Mouse (Mus musculus) liver, postnatal 0 days (tissue): ENCODE results near the gene Pafah1b2. TPM values are rescaled to one million over a fixed set of nuclear protein-coding genes. Genes with fewer than 3 reads are reported as not detected.

Source experiments
- ATAC-seq: fragments of 200-750 bp; cut with Nextera tagmentation; 2 replicates; pipeline ENCODE4 v1.8.0; 2017; ENCODE audit warnings: mild to moderate bottlenecking, moderate library complexity
- DNase-seq: peaks from one replicate; pipeline ENCODE4 v3.0.0-alpha.2; 2016
- H3K27ac ChIP-seq: fragments of 300-500 bp; sonication (generic); 2 replicates; pipeline ENCODE4 v1.5.1; 2014; ENCODE audit warnings: antibody characterized with exemption, moderate library complexity, mild to moderate bottlenecking, low read depth
- H3K27me3 ChIP-seq: fragments of 300-500 bp; sonication (generic); 2 replicates; pipeline ENCODE4 v1.6.1; 2014; ENCODE audit warnings: low read length, control low read depth, mixed read lengths; ENCODE audit not compliant: insufficient read depth
- H3K36me3 ChIP-seq: fragments of 300-500 bp; sonication (generic); replicated peaks from 2 replicates; pipeline ENCODE4 v1.6.1; 2014; ENCODE audit warnings: mild to moderate bottlenecking, control low read depth, low read length, moderate library complexity, mixed read lengths; ENCODE audit not compliant: insufficient read depth
- H3K4me1 ChIP-seq: fragments of 300-500 bp; sonication (generic); 2 replicates; pipeline ENCODE4 v1.6.1; 2014; ENCODE audit warnings: antibody characterized with exemption, mild to moderate bottlenecking, control low read depth; ENCODE audit not compliant: insufficient read depth
- H3K4me2 ChIP-seq: fragments of 300-500 bp; sonication (generic); 2 replicates; pipeline ENCODE4 v1.6.1; 2014; ENCODE audit warnings: low read depth, mild to moderate bottlenecking, low read length, moderate library complexity, mixed read lengths
- H3K4me3 ChIP-seq: fragments of 300-500 bp; sonication (generic); 2 replicates; pipeline ENCODE4 v1.5.1; 2014; ENCODE audit warnings: low read depth, low read length
- H3K9ac ChIP-seq: fragments of 300-500 bp; sonication (generic); replicated peaks from 2 replicates; pipeline ENCODE4 v1.6.1; 2014; ENCODE audit warnings: mild to moderate bottlenecking, moderate library complexity
- H3K9me3 ChIP-seq: fragments of 300-500 bp; sonication (generic); 2 replicates; pipeline ENCODE4 v1.6.1; 2016; ENCODE audit warnings: mild to moderate bottlenecking, control low read depth, low read length, mixed read lengths
- CTCF ChIP-seq: sonication (generic); IDR thresholded peaks from 2 replicates; pipeline ENCODE4 v1.5.1; 2016; ENCODE audit warnings: antibody characterized with exemption, low read depth
- EP300 ChIP-seq: IDR thresholded peaks from 2 replicates; pipeline ENCODE4 v1.6.1; 2016; ENCODE audit warnings: antibody characterized with exemption, low read depth, mild to moderate bottlenecking
- WGBS: fragments of 180-500 bp; shearing (Covaris S2); extraction: QIAGEN DNeasy Blood & Tissue Kit; methylation state at CpG from one replicate; pipeline ENCODE4 v1.1.7; 2014; ENCODE audit not compliant: insufficient replicate concordance; 5-methylcytosine and 5-hydroxymethylcytosine counted together
- polyA plus RNA-seq: library from polyadenylated mRNA; unstranded; fragments of >200 nt; fragmentation: Nextera tagmentation; extraction: Ambion mirVana; gene quantifications from 2 replicates; pipeline ENCODE4 v1.2.1, GENCODE M21; 2015

Gene Pafah1b2
- polyA plus RNA-seq, 1 experiment from 2014 or later = 42.6 TPM

- Histone ChIP-seq H3K4me1 (peaks cover 33% of the 10 kb centered on the region), H3K27me3 (no peaks in the 10 kb centered on the region), H3K4me2 (peak overlapping the region; percentile 86; the same call in 1 of the 2 replicates), H3K36me3 (no peaks in the 10 kb centered on the region), H3K9ac (no peak overlapping the region), H3K27ac (no peak overlapping the region), H3K4me3 (no peak overlapping the region), H3K9me3 (no peaks in the 10 kb centered on the region)
- 30% methylated on average over 3 of the region's 3 CpGs for WGBS
- no peak for TF ChIP-seq CTCF
- TF ChIP-seq EP300 = peak; percentile 67; the same call in 1 of the 2 replicates
- DNase-seq (no peak), ATAC-seq (no peak)
Observed at GRCm38 (mm10) chr9:46011094-46011970, 1.2 kb downstream of the Pafah1b2 start.

GRCm38 (mm10) chr9:46009669-46009983, 2.9 kb downstream of the Pafah1b2 start:
- no peaks in the 10 kb centered on the region for H3K36me3 ChIP-seq
- no peak for TF ChIP-seq EP300
- no peak for TF ChIP-seq CTCF
- H3K4me2 ChIP-seq = peak overlapping the region; percentile 22; the same call in 1 of the 2 replicates
- H3K9me3 ChIP-seq = no peaks in the 10 kb centered on the region
- no peak for ATAC-seq
- no peaks in the 10 kb centered on the region for H3K27me3 ChIP-seq
- DNase-seq = no peak
- WGBS = 14% methylated on average over 1 of the region's 1 CpGs
- H3K27ac ChIP-seq = peak overlapping the region; percentile 65
- H3K4me3 ChIP-seq = no peak overlapping the region
- no peak overlapping the region for H3K9ac ChIP-seq
- peaks cover 23% of the 10 kb centered on the region for H3K4me1 ChIP-seq

GRCm38 (mm10) chr9:46008931-46009668, 3.4 kb downstream of the Pafah1b2 start:
- Histone ChIP-seq H3K9ac (no peak overlapping the region), H3K4me1 (peaks cover 18% of the 10 kb centered on the region), H3K36me3 (no peaks in the 10 kb centered on the region), H3K4me2 (peak overlapping the region; percentile 22; the same call in 1 of the 2 replicates), H3K27ac (peak overlapping the region; percentile 65), H3K27me3 (no peaks in the 10 kb centered on the region), H3K4me3 (no peak overlapping the region), H3K9me3 (no peaks in the 10 kb centered on the region)
- no peak for ATAC-seq
- no peak for TF ChIP-seq EP300
- TF ChIP-seq CTCF = no peak
- 58% methylated on average over 6 of the region's 7 CpGs for WGBS
- no peak for DNase-seq

- H3K4me3 ChIP-seq = no peak overlapping the region
- no peak overlapping the region for H3K27ac ChIP-seq
- no peak overlapping the region for H3K9ac ChIP-seq
- no peak for TF ChIP-seq CTCF
- no peak for TF ChIP-seq EP300
- 47% methylated on average over 5 of the region's 5 CpGs for WGBS
- H3K9me3 ChIP-seq = no peaks in the 10 kb centered on the region
- no peaks in the 10 kb centered on the region for H3K27me3 ChIP-seq
- H3K4me2 ChIP-seq = no peak overlapping the region
- H3K4me1 ChIP-seq = peaks cover 6% of the 10 kb centered on the region
- no peaks in the 10 kb centered on the region for H3K36me3 ChIP-seq
- ATAC-seq (no peak), DNase-seq (no peak)
Observed at GRCm38 (mm10) chr9:46006224-46006623, 6.3 kb downstream of the Pafah1b2 start.

- TF ChIP-seq EP300 = no peak
- TF ChIP-seq CTCF = no peak
- H3K4me1 ChIP-seq = peaks cover 4% of the 10 kb centered on the region; the same call in 1 of the 2 replicates
- H3K9ac ChIP-seq = no peak overlapping the region
- no peak for ATAC-seq
- no peaks in the 10 kb centered on the region for H3K27me3 ChIP-seq
- no peak overlapping the region for H3K27ac ChIP-seq
- no peaks in the 10 kb centered on the region for H3K36me3 ChIP-seq
- no peak overlapping the region for H3K4me2 ChIP-seq
- WGBS = 75% methylated on average over 3 of the region's 3 CpGs
- no peaks in the 10 kb centered on the region for H3K9me3 ChIP-seq
- H3K4me3 ChIP-seq = no peak overlapping the region
- DNase-seq = no peak
Observed at GRCm38 (mm10) chr9:46004529-46004928, 8.0 kb downstream of the Pafah1b2 start.

- Histone ChIP-seq H3K27ac (no peak overlapping the region), H3K36me3 (no peaks in the 10 kb centered on the region), H3K4me3 (no peak overlapping the region), H3K27me3 (no peaks in the 10 kb centered on the region), H3K9ac (no peak overlapping the region), H3K9me3 (no peaks in the 10 kb centered on the region), H3K4me1 (peaks cover 1% of the 10 kb centered on the region; the same call in 1 of the 2 replicates), H3K4me2 (no peak overlapping the region)
- TF ChIP-seq CTCF = peak; percentile 92
- TF ChIP-seq EP300 = no peak
- 11% methylated on average over 7 of the region's 7 CpGs for whole genome bisulfite sequencing
- peak; percentile 85 for DNase-seq
- ATAC-seq = no peak
Observed at GRCm38 (mm10) chr9:46003729-46004128, 8.8 kb downstream of the Pafah1b2 start.
